Mouse (Mus musculus) layer of hippocampus, postnatal 10 days (tissue): ENCODE data around the gene Tas2r134. TPM values are rescaled to one million over a fixed set of nuclear protein-coding genes. Genes with fewer than 3 reads are reported as not detected.
A peak's percentile ranks its signal among the peaks of the same experiment; 100 is the strongest.

Experiments
- DNase-seq, 2 experiments: peaks; one replicate each; pipeline ENCODE4 v3.0.0; 2021; ENCODE audit warnings: low spot score in 2 of 2
- long read RNA-seq: library from polyadenylated mRNA; stranded (forward); transcript quantifications from one replicate; pipeline ENCODE4 v2.0.0, GENCODE M21; 2023
- total RNA-seq, 2 experiments: library from RNA; stranded (reverse); gene quantifications; 2 replicates each; pipeline ENCODE4 v1.2.3; 2021

The Tas2r134 gene
- not detected for total RNA-seq
- long read RNA-seq: 0 reads

- no peak for DNase-seq
Measured at GRCm38 (mm10) chr2:51627211-51627610, at the start of gene Tas2r134. Tas2r134 (plus strand) TSS chr2:51627511.

GRCm38 (mm10) chr2:51579767-51580166 is 47.5 kb upstream of the Tas2r134 start:
- no peak for DNase-seq

DNA sequence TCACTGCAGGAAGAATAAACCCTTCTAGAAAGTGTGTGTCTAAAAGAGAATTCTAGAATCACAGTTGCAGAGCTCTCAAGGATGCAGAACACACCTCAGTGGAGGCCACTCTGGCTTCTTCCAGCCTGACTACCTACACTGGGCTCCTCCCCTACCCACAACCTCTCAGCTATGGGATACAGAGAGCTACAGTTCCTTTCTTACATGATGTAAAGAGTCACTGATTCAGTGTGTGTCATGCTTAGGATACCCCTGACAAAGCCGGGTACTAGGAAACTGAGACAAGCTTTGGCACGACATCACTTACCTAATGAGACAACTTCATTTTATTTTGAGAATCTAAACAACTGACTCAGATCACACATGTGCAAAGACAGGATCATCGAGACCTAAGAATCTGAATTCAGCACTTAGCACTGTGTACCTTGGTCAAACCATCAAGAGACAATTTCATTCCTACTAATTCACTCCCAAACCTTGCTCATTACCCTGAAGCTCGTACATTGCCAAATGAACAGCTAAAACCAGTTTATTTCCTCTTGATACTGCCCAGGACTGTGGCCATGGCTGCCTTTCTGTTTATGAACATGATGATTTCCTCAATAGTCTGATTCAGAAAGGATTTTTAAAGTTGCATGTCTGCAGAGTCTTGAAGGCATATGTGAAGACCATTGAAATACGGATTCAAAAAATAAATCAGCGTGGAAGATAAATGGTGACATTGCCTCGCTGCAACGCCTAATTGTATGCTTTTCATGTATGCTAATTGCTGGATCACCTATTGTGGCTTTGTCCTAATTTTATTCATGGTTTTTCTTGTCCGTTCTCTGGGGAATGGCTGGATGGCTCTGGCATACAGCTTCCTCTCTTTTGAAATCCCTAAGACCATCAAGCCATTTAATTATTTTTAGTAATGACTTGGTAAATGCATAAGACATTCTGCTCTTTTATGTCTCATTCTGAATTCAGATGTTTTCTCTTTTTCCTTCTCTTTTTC is 43.0 kb upstream of the Tas2r134 start:
- DNase-seq: no peak

DNA sequence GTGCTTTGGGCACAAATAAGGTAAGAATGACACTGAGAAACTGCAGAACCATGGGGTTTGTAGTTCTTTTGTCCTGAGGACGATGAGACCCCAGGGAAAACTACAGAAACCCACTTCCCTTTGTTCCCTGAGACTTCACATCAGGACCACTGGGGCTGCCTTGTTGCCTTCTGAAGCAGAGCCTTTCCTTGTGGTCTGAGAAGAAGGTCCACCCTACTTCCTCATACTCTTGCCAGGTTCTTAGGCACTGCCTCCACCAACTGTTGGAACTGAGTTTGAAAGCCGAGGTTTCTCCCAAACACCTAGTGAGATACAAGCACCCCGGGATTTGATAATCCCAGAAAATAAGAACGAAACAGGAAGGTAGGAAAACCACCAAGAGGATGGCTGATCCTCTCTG is 39.0 kb upstream of the Tas2r134 start:
- no peak for DNase-seq

- DNase-seq: no peak
Measured at GRCm38 (mm10) chr2:51588895-51589294, 38.4 kb upstream of the Tas2r134 start.

DNA sequence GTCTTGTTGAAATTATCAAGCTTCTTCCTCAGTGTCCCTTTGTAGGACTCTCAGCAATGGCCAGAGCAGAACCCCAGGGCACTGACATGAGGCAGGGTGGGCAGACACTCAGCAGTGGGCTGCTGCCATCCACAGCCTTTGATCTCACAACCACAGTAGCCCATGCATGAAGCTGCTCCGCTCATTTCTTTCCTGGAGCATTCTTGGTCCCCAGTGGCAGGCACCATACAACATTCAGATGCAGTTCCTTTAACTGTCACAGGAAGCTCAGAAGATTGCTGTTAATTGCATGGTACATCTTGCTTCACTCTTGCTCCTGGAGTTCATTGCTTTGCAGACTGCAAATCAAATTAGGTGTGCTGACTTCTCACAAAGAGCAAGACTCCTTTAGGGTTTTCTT is 37.7 kb upstream of the Tas2r134 start:
- DNase-seq: no peak

GRCm38 (mm10) chr2:51590308-51590707 is 37.0 kb upstream of the Tas2r134 start:
- no peak for DNase-seq

GRCm38 (mm10) chr2:51592157-51592556 is 35.2 kb upstream of the Tas2r134 start:
- DNase-seq: no peak

- peak in 1 of 2 experiments; percentile 10 for DNase-seq
Measured at GRCm38 (mm10) chr2:51599473-51600201, 27.7 kb upstream of the Tas2r134 start.

GRCm38 (mm10) chr2:51600202-51600487 is 27.2 kb upstream of the Tas2r134 start:
- DNase-seq: no peak

DNA sequence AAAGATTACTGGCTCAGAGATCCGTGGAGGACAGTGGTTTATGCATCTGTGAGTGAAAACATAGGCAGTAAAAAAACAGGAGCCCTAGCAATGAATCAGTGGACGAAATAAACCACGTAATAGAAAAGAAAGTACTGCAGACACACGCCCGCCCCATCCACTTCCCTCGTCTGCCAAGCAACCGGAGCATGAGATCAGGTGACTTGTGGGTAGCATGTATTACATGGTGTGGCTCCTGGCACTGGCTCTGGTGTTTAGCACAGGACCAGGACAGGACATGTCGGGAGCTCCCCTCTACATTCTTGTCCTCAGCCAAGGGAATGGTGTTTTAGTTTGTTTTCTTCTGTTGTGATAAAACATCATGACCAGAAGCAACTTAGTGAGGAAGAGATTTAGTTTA is 26.4 kb upstream of the Tas2r134 start:
- DNase-seq: no peak

DNA sequence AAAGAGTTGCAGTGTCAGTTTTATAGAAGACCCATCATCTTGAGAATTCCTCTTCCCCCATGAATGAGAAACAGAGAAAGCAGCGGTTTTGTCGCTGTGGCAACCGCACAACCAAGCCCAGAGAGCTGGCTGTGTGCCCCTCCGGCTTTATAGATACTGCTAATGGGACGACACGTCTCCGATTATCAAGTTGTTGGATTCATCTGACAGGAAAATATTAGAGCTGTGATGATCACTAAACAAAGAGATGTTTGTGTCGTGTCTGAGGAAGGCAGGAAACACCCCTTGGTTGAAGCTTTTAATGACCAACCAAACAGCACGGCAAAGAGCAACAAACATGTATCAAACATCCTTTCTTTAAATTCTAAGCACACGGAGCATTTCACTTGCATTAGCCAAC is 17.0 kb upstream of the Tas2r134 start:
- DNase-seq: peak; percentile 36 to 64

GRCm38 (mm10) chr2:51610897-51611296 is 16.4 kb upstream of the Tas2r134 start:
- no peak for DNase-seq

GRCm38 (mm10) chr2:51613716-51614115 is 13.6 kb upstream of the Tas2r134 start:
- DNase-seq: no peak

DNA sequence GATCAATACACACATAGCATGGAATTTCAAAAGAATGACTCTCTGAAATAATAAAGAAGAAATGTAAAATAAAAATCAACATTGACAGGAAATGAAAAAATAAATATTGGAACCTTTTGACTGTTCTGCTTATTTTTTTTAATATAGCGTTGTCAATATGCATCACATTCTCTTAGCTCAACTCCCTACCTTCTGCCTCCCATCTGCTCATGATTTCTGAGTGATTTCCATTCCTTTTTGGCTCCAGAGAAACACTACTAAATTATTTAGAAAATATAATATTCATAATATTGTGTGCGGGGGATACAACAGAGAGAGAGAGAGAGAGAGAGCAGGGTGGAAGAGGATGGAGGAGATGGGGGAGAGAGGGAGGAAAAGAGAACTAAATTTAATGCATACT is 5.4 kb upstream of the Tas2r134 start:
- DNase-seq: no peak

DNA sequence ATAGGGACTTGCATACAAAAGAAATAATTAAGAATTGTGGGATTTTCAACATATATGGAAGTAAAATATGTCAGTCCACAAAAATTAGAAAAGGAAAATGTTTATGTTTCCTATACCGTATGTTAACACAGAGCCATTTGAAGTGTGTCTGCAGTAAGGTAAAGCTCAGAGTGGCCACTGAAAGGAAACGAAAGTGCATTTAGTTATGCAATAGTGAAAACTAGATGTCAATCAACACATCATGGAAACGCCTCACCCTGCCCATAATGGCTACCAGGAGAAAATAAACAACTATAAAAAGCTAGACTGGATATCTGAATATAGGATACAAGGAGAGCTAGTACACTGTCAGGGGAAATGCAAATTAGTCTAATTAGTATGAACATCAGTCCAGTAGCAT is 1.3 kb upstream of the Tas2r134 start:
- no peak for DNase-seq

DNA sequence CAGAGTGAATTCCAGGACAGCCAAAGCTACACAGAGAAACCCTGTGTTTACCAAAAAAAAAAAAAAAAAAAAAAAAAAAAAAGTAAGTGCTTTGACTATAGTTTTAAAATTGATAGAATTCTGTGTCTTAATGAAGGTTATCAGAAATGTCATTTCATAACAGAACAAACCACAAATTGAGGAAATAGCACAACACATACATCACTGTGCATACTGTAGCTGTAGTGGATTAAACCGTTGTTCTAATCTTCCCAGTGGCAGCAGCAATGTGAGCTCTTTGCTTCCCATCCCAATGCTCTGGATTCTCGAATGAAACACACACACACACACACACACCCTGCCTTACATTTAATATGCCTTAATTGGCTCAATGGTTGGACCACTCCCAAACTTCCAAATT is 4.1 kb downstream of the Tas2r134 start:
- no peak for DNase-seq

DNA sequence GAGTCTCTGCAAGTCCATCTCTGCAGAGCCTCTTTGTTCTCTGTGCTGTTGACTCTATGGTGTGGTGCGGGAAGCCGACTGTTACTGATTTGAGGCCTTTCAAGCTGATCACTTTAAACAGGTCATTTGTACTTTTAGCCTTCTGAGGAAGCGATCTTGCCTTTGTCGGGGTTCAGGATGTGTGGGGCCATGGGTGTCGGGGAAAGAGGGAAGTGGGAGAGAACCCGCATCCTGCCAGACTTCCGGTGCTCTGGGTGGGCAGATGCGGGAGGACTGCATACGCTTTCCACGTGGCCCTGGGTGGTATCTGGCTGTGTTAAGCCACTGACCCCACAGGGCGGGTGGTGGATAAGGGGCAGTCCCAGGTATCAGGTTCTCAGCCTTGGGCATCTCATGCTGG is 10.4 kb downstream of the Tas2r134 start:
- DNase-seq: no peak

DNA sequence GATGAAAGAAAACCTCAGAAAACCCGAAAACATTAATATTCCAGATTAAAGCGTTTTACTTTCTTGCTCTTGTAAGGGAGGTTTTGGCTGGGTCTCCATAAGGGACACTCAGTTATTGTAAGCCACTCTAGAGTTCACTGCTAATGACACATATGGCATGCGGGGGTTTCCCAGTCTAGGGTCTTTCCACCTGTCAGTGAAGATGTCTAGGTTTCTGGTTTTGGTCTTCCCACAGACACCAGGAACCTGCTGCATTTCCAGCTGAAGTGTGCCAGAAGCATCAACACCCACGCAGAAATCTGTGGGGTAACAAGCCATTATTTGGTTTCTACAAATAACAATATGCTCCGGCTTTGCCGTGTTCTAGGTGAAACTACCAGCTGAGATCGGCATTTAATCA is 14.3 kb downstream of the Tas2r134 start:
- DNase-seq: no peak

DNA sequence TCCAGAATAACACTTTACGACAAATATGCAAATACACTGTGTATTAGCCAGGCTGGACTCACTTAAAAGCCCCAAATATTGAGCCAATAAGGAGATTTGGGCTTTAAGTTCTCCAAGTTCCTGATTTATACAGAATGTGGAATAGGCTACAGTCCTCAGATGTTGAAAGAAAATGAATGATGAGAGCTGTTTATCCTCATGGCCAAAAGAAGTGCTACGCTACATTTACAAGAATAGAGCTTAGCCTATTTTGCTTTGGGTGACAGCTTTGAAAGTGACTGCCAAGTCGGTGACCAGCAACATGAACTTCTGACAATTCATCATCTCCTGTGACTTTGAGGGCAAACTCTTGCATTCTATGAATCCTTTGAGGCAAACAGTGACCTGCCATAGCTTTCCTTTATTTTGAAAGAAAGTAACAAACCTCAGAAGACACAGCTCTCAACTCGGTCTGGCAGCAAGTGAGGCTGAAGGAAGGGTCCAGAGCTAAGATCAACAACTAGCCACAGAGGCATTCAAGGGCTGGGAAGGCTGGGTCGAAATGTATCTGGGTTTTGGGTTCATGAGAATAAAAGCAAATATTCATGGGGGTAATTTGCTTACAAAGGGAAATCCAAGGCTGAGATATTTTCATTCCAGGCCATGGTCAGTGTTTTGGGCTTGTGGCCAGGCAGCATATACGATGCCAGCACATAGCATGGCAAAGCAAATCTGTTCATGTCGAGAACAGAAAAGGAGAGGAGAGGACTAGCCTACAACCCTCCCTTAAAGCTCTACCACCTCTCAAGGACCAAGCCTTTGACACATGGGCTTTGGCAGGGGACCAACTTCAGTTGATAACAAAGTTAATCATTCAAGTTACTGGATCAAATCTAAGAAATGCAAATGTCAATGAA is 16.2 kb downstream of the Tas2r134 start:
- DNase-seq: no peak

- no peak for DNase-seq
Measured at GRCm38 (mm10) chr2:51647972-51648371, 20.7 kb downstream of the Tas2r134 start.
